Mouse (Mus musculus) MEL (cell line): Measurements from ENCODE around the gene Klf3.

Experiments
- CTCF ChIP-seq, 3 experiments: IDR thresholded peaks in 2 of 3; conservative IDR thresholded peaks in 1 of 3; 2 replicates each; pipeline ENCODE4 v1.5.1; 2011 to 2012; ENCODE audit warnings: low read length in 3 of 3, low read depth in 2 of 3, mild to moderate bottlenecking in 2 of 3, improper control_type of control experiment in 1 of 3, inconsistent platforms in 1 of 3, mixed read lengths in 1 of 3, moderate library complexity in 1 of 3; ENCODE audit not compliant: control insufficient read depth in 1 of 3, insufficient read depth in 1 of 3, poor library complexity in 1 of 3, severe bottlenecking in 1 of 3
- EP300 ChIP-seq, 2 experiments: IDR thresholded peaks; 2 replicates each; pipeline ENCODE4 v1.6.1; 2011; ENCODE audit warnings: improper control_type of control experiment in 2 of 2, low read length in 2 of 2, low read depth in 1 of 2, mild to moderate bottlenecking in 1 of 2
- GABPA ChIP-seq: IDR thresholded peaks from 2 replicates; pipeline ENCODE4 v1.6.1; 2012; ENCODE audit warnings: low read depth, mild to moderate bottlenecking, inconsistent platforms, low read length, improper control_type of control experiment, moderate library complexity
- MAFK ChIP-seq: IDR thresholded peaks from 2 replicates; pipeline ENCODE4 v1.6.1; 2011; ENCODE audit warnings: low read depth, mild to moderate bottlenecking, low read length, improper control_type of control experiment, borderline replicate concordance
- MAX ChIP-seq: IDR thresholded peaks from 2 replicates; pipeline ENCODE4 v1.6.1; 2011; ENCODE audit warnings: low read length, improper control_type of control experiment
- RAD21 ChIP-seq: IDR thresholded peaks from 2 replicates; pipeline ENCODE4 v1.6.1; 2011; ENCODE audit warnings: mild to moderate bottlenecking, low read depth, low read length, improper control_type of control experiment
- ZMIZ1 ChIP-seq: IDR thresholded peaks from 2 replicates; pipeline ENCODE4 v1.6.1; 2012; ENCODE audit warnings: low read depth, mild to moderate bottlenecking, inconsistent platforms, low read length, improper control_type of control experiment, moderate library complexity

GRCm38 (mm10) chr5:64801545-64801944 is 1.6 kb upstream of the Klf3 start:
- TF ChIP-seq MAFK (no peak), CTCF (IDR thresholded peaks at IDR 0.05 in 2 of 3, conservative IDR thresholded peaks at IDR 0.05 in 1 of 3; ENCODE audit: control insufficient read depth in 1 of 3, insufficient read depth in 1 of 3, low read depth in 2 of 3, low read length in 3 of 3, poor library complexity in 1 of 3, severe bottlenecking in 1 of 3) (no peak), EP300 (IDR thresholded peaks at IDR 0.05; ENCODE audit: low read depth in 1 of 2, low read length in 2 of 2) (no peak), MAX (no peak), RAD21 (no peak), GABPA (no peak), ZMIZ1 (no peak)
